Mouse (Mus musculus): ENCODE results near the gene Rbms3.

Rbms3 gene

DNA sequence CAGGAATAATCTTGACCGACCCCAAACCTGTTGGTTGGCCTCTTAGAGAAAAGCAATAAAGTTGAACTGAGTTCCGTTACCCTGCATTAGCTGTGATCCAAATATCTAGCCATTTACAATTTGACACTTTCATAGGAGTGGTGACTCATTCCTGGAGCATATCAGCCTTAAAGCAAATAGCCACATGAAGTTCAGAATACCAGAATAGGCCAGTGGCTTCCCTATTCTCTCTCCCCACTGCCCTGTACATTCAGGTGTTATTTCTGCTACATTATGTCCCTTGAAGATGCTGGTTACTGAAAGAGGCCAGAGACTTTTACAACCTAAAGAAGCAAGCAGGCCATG is 755.8 kb downstream of the Rbms3 start:
- no peak for DNase-seq

DNA sequence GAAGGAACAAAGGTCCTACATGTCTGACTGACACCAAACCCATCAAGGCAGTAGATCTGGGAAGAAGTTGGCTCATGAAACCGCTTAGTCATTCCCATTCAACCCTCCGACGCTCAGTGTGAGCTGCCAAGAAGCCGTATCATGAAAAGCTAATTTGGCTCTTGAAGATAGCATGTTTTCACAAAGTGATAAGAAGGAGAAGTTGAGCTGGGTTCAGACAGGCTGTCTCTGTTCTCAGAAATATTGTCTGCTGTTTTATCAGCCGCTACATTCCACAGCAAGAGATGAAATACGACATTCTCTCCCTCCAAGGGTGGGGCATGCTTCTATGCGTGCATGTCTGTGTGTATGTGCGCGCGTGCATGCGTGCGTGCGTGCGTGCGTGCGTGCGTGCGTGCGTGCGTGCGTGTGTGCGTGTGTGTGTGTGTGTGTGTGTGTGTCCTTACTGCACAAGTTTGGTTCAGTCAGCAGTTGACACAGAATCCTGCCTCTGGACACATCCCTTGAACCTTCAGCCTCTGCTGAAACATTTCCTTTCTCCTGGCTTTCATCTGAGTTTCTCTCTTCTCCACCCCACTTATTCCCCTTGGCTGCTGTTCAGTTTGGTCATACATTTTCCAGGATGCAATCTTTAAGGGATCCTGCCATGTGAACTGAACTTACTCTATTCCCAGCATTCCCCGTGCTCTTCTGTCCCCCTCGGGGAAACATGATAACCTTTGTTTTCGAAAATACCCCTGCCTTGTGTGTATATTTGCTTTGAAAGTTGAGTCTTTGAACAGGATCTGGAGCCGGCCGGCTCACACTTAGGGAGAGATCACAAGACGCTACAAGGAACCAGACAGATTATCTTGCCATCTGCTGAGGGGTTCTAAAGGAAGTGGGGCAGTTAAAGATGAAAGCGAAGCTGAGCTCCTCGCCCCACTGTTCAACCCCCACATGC is 756.4 kb downstream of the Rbms3 start:
- peak; percentile 72 for DNase-seq

DNA sequence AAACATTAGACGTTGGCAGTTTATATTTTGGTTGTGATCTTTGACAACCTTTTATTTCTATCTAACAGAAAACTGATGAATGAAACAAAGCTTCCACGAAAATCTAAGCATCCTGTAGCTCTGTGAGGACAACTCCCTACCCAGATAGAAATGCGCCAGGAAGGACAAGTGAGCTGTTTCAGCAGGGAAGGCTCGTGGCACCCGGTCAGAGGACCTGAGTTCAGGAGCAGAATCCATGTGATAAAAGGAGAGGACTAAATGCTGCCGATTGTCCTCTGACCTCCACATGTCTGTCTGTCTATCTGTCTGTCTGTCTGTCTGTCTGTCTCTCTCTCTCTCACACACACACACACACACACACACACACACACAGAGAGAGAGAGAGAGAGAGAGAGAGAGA is 757.4 kb downstream of the Rbms3 start:
- no peak for DNase-seq

DNA sequence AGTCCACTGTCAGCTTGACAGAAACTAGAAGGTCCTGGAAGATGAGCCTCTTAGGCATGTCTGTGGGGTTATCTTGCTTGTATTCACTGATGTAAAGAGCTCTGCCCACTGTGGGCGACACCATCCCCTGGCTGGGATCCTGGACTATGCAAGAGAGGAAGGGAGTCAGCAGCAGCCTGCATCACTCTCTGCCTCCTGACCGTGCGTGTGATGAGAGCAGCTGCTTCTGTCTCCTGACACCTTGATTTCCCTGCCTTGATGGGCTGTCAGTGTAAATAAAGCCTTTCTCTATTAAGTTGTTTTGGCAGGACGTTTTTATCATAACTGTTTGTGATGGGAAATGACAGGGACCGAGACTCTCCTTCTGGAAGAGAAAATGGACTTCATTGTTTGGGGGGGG is 758.1 kb downstream of the Rbms3 start:
- DNase-seq: peak; percentile 46

DNA sequence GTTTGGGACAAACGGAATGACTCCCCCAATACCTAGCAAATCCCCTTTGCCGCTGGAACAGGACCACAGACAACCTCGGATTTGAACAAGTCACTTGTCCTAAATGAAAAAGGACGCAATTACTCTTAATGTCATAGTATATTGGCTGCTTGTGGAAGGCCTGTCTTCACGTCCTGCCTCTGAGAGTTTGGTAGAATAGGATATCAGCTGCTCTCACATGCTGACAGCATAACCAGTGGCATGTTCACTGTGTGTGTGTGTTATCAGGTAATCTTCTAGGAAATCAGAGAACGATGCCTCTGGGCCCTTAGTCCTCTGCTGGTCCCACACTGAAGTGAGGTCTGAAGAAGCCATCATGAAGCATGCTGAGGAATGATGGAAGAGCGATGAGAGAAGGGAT is 763.7 kb downstream of the Rbms3 start:
- DNase-seq: no peak

DNA sequence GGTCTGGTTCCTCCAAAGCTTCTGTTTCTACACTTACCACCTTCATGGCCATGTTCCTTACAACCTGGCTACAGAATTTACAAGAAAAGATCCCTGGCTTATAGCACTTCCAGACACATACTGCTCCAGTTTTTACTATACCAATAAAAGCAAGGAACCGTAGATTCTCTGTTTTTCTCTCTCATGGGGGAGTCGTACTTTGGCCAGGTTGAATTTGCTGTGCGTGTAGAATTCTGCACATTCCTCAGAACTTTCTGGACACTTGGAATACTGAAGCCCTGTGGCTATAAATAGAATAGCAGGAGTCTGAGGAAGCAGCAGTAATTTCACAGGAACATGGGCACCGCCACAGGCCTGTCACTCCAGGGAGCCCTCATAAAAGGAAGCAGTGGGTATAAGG is 766.1 kb downstream of the Rbms3 start:
- DNase-seq: no peak

DNA sequence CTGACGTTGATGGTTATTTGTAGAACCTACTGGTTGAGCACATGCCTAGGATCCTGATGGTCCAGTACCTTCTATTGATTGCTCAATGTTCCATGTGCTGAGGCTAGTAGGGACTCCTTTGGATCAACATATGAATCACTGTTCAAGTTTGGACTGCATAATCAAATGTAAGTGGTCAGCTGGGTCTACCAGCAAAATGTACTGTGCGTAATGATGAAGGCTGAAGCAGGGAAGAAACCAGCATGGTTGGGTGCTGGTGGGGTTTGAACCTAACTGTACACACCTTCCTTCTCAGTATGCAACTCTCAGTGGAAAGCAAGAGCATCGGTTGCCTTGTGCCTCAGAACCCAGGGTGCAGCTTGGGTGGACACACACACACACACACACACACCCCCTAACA is 767.4 kb downstream of the Rbms3 start:
- DNase-seq: no peak

DNA sequence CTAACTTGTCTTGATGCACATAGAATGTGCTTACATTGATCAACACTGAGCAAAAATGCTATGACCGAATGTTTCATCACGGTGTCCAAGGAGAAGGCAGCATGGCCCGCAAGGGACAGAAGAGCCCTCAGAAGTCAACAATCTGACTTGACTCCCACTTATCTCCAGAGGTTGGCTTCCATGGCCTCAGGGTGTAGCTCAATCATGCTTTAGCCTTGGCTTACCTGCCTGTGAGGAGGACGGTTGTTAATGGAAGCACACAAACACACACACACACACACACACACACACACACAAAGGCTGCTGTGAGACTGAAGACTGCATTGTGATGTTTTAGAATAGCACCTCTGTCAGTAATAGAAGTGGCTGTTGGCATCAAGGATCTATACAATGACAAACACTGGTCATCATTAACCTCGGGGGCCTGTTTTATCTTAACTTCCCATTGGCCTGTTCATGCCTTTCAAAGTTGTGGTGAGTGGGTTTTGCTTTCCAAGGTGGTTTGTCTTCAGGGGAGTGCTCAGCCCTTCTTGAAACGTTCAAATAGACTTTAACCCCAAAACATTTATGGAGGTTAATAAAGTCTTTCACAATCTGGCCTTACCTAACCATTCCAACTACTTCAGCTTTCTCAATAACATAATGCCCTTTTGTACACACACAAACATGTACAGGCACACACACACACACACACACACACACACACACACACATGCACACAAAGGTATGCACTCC is 771.7 kb downstream of the Rbms3 start:
- no peak for DNase-seq

DNA sequence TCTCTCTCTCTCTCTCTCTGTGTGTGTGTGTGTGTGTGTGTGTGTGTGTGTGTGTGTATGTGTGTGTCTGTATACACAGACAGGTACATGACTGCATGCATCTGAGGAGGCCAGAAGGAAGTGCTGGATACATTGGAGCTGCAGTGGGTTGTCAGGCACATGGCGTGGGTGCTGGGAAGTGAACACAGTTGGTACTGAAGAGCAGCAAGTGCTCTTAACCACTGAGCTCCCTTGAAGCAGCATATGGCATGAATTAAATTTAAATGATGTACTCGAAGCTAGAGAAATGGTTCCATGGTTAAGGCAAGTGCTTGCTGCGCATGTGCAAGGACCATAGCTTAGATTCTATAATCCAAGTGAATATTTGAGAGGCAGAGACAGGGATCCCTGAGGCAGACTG is 772.6 kb downstream of the Rbms3 start:
- no peak for DNase-seq

DNA sequence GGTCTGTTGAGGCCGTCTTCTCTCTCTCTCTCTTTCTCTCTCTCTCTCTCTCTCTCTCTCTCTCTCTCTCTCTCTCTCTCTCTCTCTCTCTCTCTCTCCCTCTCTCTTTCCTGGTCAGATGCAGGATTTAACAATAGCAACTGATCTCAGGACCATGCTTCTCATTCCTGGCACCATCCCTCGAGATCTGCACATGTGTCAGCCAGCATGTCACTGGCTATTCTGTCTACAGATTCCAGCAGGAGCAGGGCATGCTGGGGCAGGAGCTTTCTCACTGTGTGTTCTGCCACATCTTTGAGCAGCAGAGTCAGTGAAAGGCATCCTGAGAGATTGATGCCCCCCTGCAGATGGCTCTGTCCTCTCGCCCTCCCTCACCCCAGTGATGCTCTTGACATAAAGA is 774.0 kb downstream of the Rbms3 start:
- no peak for DNase-seq

DNA sequence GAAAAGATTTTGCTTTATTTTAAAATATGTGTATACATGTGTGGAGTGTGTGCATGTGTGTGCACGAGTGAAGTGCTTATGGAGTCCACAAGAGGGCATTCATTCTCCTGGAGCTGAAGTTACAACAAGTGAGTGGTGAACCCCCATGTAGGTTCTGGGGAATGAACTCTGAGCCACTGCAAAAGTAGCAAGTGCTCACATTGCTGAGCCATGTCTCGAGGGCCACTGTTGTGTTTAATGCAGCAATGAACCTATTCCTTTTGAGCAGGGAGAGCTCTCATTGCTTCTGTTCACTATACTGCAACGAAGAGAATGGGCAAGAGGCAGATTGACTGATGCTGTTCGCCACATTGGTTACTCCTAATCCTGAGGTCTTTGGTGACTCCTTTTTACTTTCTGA is 780.8 kb downstream of the Rbms3 start:
- no peak for DNase-seq

DNA sequence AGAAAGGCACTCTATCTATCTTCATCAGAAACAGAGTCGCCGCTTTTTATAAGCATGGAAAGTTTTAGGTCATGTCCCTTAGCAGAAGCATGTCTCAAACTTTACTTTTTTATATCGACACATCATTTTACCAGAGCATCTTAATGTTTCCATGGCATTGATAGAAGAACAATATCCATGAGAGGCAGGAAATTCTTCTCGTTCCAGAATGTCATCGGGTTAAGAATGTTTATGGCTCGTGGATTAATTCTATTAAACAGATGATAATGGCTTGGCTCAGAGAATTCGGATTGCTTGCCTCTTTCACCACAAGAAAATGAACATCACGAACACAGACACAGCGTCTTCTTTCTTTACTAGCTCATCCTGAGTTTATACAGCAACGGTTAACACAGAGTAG is 781.5 kb downstream of the Rbms3 start:
- DNase-seq: peak; percentile 33

DNA sequence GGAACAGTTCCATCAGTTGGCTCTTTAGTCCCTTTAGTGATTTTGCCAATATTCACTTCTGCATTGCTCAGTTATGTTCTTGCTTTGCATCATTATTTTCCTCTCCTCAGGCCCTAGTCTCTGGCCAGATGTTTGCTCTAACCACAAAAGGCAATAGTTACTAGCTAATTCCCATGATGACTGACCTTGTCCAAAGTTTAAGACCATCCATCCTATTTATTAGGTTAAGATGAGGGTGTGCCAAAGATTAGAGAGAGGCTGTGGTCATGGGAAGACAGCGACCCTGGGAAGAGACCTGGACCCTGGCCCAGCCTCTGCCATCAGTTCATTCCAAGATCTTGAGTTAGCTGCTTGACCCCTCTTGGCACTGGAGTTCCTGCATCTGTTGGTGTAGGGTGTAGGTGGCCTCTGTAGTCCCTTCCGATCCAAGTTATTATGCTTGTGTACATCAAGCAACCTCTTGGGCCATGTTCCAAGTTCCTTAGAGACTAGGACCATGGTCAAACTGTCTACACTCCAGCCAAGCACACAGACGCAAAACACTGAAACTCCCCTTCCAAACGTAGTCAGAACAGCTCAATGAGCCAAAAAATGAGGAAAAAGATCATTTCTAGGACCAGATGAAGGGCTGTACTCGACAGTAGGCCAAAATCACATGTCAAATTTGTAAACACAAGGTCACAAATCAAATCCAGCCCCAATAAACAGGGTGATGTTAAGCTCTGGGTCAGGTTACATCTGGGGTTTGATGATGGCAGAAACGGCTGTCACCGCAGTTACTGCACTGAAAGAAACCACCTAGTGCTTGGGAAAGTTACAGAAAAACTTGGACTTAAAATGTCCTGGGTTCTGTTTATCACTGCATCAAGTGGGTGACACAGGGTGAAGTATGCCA is 782.2 kb downstream of the Rbms3 start:
- DNase-seq: peak; percentile 87

DNA sequence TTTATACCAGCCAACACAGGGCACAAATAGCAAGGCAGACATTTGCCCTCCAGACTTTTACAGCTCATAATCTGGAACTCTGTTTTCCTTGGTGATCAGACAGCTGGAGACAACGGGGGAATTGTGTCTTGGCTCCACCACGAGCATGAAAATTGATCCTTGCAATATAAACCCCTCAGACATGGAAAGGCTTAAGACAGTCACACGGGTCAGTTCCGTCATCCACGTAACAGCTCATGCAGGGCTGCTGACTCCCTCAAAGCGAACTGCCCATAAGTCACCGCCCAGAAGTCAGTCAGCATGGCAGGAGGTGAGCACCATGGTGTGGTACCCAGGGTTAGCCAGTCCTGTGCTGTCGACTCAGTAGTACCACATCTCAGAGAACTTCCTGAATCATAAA is 794.8 kb downstream of the Rbms3 start:
- no peak for DNase-seq

DNA sequence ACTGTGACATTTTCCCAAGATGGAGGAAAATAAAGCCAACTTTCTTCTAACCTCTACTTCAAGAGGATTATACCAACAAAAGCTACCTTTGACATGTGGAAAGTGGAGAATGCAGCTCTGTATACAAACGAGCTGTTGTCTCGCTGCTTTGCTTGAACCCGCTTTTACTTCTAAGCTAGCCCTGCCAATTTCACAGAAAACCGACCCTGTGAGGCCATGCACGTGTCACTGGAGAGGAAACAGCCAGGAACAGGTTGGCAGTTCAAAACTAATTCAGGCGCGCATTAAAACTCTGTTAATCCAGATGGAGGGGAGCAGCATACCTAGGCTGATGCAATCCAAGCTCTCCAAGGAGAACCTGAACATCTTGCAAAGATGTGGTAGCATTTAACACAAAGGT is 796.0 kb downstream of the Rbms3 start:
- DNase-seq: no peak

DNA sequence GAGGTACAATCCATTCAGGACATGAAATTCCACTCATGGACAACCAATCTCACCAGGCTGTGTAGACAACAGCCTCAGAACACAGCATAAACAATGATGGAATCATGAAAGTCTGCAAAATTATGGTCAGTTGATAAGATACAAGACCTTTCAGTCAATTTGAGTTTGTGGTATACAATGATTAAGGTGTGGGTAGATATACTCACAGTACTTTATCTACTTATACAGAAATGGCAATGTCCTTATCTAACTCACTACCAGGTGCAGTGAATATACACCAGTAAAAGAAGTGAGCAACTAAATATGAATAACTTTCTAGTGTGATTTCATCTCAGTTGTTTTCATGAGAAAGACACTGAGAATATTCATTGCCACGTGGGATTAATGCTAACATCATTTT is 796.9 kb downstream of the Rbms3 start:
- no peak for DNase-seq

DNA sequence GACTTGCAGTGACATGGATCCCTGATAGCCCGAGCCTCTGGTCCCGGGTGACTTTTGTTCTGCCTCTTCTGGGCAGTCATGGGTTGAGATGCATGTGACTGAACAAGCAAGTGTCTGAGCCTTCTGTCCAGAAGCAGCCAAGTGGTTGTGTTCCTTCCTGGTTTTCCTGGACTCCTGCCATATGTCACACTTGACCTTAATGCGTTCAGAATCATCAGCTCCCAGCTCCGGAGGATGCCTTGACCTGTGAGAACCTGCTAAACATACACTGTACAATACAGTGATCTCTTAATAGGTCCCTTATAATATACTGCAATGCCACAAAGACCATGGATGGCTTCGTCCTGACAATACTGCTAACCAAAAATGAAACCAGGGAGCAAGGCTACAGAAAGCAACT is 798.3 kb downstream of the Rbms3 start:
- peak; percentile 23 for DNase-seq

DNA sequence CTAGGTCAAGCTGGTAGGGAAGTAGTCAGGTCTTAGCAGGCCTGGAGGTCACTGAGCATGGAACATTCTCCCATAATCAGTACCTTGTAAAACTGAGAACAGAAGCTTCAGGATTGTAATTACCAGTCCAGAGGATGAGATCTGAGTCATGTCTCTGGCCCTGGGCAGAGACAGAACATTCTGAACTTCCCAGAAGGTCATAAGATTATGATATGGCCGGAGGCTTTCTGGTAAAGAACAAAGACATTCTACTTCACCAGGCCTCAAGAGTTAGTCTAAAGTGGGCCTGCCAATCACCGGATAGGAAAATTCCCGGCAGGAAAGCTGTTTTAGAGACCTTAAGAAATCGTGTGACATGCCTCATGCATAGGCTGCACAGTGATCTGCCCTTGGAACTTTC is 799.8 kb downstream of the Rbms3 start:
- DNase-seq: no peak

DNA sequence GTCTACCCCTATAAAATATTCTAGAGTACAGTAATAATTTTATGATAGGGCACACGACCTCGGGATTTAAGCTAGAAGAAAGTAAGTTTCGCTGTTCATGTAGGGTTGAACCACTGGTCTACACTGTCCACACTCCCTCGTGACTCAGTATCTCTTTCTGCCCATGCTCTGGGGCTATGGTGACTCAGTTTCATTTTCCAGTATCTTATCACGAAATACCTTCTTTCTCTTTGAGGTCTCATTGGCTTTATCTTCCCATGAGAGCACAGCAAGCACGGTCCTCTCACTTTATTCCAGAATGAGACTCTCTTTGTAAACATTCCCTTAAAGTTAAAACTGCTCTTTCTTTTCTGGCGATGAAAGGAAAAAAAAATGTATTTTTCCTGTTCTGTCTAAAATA is 808.1 kb downstream of the Rbms3 start:
- no peak for DNase-seq

DNA sequence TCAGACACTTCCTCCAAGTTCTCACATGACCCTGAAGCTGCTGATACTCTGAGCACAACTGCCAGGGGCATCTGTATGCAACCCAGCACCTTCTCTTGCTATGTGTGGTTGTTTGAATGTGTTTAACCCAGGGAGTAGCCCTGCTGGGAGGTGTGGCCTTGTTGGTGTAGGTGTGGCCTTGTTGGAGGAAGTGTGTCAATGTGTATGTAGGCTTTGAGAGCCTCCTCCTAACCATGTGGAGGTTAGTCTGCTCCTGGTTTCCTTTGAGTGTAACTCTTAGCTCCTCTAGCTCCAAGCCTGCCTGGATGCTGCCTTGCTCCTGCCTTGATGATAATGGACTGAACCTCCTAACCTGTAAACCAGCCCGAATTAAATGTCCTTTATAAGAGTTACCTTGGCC is 812.5 kb downstream of the Rbms3 start:
- no peak for DNase-seq

DNA sequence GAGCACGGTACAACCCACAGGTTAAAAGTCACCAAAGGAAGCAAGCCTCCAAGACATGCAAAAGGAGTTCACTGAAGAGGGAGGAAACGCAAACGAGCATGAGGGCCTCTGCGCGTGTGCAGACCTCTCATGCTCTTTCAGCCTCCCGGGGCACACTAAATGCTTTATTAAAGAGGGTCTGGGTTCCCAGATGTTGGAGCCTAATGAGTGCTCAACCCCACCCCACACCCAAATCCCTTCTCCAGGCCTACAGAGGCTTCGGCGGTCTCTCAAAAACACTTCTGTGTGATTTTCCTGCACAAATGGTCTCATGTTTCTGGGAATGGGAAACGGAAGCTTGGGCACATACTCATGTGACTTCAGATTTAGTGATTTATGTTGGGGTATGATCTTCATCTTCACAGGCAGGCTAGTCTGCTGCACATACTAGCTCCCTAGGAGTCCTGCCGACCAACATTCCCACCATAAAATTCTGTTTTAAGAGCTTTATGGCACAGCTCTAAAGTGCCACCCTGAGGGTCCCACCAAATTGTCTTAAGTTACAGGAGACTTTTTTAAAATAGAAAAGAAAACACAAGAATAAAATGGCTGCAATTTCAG is 815.1 kb downstream of the Rbms3 start:
- DNase-seq: no peak

DNA sequence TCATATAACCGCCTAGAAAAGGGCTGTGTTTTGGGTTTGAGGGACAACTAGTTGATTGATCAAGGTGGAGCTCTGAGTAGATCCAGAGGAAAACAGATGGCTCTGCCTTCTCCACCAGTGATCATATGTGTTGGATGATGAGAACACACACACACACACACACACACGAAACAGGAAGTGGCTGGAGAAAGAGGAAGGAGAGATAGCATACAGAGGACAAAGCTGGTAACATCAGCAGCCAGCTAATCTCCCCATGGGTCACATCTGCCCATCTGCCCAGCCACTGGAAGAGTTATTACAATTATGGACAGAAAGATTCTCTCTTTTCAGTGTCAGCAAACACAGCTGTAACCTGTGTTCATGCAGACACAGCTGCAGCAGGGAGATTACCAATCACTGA is 816.3 kb downstream of the Rbms3 start:
- no peak for DNase-seq

DNA sequence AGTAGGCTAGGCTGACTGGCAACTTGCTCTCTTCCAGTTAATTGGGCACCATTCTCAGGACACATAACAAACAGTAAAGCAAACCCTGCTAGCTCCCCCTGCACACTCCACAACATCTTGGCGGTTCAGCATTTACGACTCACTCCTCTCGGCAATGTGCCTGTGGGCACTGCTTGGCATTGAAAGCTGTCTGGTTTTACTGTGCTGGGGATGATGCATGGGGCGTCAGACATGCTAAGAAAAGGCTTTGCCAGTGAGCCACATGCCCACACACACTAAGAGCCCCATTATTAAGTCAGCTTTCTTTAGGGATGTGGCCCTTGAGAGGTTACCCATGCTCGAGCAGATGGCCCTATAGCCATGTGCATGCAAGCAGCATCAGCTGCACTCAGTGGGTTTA is 820.5 kb downstream of the Rbms3 start:
- DNase-seq: no peak
